In genomic region chr9:64830092-64830618, GRCm38 (mm10) we compare ENCODE assay signal across 10 mouse cellular contexts. TPM values are rescaled to one million over a fixed set of nuclear protein-coding genes. Genes with fewer than 3 reads are reported as not detected.
A peak's percentile ranks its signal among the peaks of the same experiment; 100 is the strongest.
DNase-seq lines count a peak whose midpoint lies in the region; ATAC-seq and TF ChIP-seq lines count a peak whose summit lies in the region.
"Had no signal": no experiment of that assay in that cellular context is flagged by ENCODE, and none has a peak within 500 bp of the region (broad histone marks: within the 10 kb centered on the region; RNA-seq: fewer than 3 reads in every experiment).

No protein-coding gene starts in this region.

- no peak for TF ChIP-seq CTCF in spleen, adult 2 months (IDR thresholded peaks at IDR 0.05; ENCODE audit: extremely low read depth, insufficient read depth, insufficient read length, insufficient replicate concordance)

- H3K9me3 ChIP-seq in liver, embryonic 15.5 days (replicated peaks), result no peaks in the 10 kb centered on the region
- no peaks in the 10 kb centered on the region for H3K9me3 ChIP-seq in midbrain, embryonic 13.5 days
- H3K9me3 ChIP-seq: forebrain, embryonic 12.5 days had no signal

- peak; percentile 9 to 63 for DNase-seq in spleen, adult 2 months (ENCODE audit: low read depth in 1 of 2, low spot score in 2 of 2)
- no peak for DNase-seq in spleen, postnatal 14 days (ENCODE audit: low spot score in 2 of 2)
- peak; percentile 81 for DNase-seq in splenic B cell, adult 2 months (ENCODE audit: low read depth, low spot score)
- DNase-seq in left cerebral cortex, adult 8-10 months (ENCODE audit: low spot score in 2 of 2), result no peak
- no peak for DNase-seq in urinary bladder, postnatal 4 days (ENCODE audit: low spot score in 2 of 2)
- DNase-seq: kidney, adult 2 months had no signal

- peak overlapping the region; percentile 30 for H3K27ac ChIP-seq in spleen, adult 2 months (ENCODE audit: insufficient read depth, low read length)
- H3K27ac ChIP-seq in liver, embryonic 15.5 days (replicated peaks), result peak overlapping the region; percentile 61
- no peak overlapping the region for H3K27ac ChIP-seq in midbrain, embryonic 13.5 days
- H3K27ac ChIP-seq: forebrain, embryonic 12.5 days had no signal

- H3K4me3 ChIP-seq in spleen, adult 2 months (ENCODE audit: extremely low read depth, insufficient read depth, insufficient read length), result no peak overlapping the region
- no peak overlapping the region for H3K4me3 ChIP-seq in liver, embryonic 15.5 days (replicated peaks)
- no peak overlapping the region for H3K4me3 ChIP-seq in midbrain, embryonic 13.5 days (replicated peaks)
- H3K4me3 ChIP-seq: forebrain, embryonic 12.5 days had no signal

- TF ChIP-seq POLR2A in spleen, adult 2 months (IDR thresholded peaks at IDR 0.05; ENCODE audit: low read depth, low read length), result no peak

- H3K36me3 ChIP-seq in spleen, adult 2 months (ENCODE audit: control insufficient read depth, insufficient read depth, low read length), result no peaks in the 10 kb centered on the region; the same call in 1 of the 2 replicates
- H3K36me3 ChIP-seq in liver, embryonic 15.5 days (replicated peaks), result peaks cover 36% of the 10 kb centered on the region
- peaks cover 1% of the 10 kb centered on the region; the same call in 1 of the 2 replicates for H3K36me3 ChIP-seq in splenic B cell, adult 2 months (ENCODE audit: control insufficient read depth, insufficient read depth, low read length, poor library complexity, severe bottlenecking)
- H3K36me3 ChIP-seq in midbrain, embryonic 13.5 days, result no peaks in the 10 kb centered on the region
- H3K36me3 ChIP-seq: forebrain, embryonic 12.5 days had no signal

- no peaks in the 10 kb centered on the region for H3K27me3 ChIP-seq in spleen, adult 2 months (ENCODE audit: control insufficient read depth, insufficient read depth, low read length)
- no peaks in the 10 kb centered on the region for H3K27me3 ChIP-seq in liver, embryonic 15.5 days
- no peaks in the 10 kb centered on the region for H3K27me3 ChIP-seq in splenic B cell, adult 2 months (ENCODE audit: control insufficient read depth, insufficient read depth, low read length, poor library complexity, severe bottlenecking)
- no peaks in the 10 kb centered on the region for H3K27me3 ChIP-seq in midbrain, embryonic 13.5 days
- H3K27me3 ChIP-seq: forebrain, embryonic 12.5 days had no signal

- WGBS in spleen, adult 2 months, result 11% methylated on average over 6 of the region's 6 CpGs
- 12% methylated on average over 6 of the region's 6 CpGs for whole genome bisulfite sequencing in liver, embryonic 15.5 days (ENCODE audit: insufficient replicate concordance)
- 83% methylated on average over 6 of the region's 6 CpGs for WGBS in midbrain, embryonic 13.5 days

- peak overlapping the region; percentile 25 for H3K4me2 ChIP-seq in liver, embryonic 15.5 days
- H3K4me2 ChIP-seq in midbrain, embryonic 13.5 days (replicated peaks), result no peak overlapping the region
- H3K4me2 ChIP-seq: forebrain, embryonic 12.5 days had no signal

- H3K4me1 ChIP-seq in spleen, adult 2 months (ENCODE audit: control insufficient read depth, insufficient read depth, insufficient read length), result peaks cover 8% of the 10 kb centered on the region
- H3K4me1 ChIP-seq in liver, embryonic 15.5 days (replicated peaks), result peaks cover 74% of the 10 kb centered on the region
- 0 out of 2 replicates have a peak, but pooled peaks cover 4% of the 10 kb centered on the region for H3K4me1 ChIP-seq in midbrain, embryonic 13.5 days (replicated peaks)
- H3K4me1 ChIP-seq: forebrain, embryonic 12.5 days had no signal

- peak; percentile 94 for ATAC-seq in common myeloid progenitor, adult 5-6 weeks (replicated peaks; ENCODE audit: low read depth, poor library complexity, severe bottlenecking)
- ATAC-seq in liver, embryonic 15.5 days (ENCODE audit: insufficient read depth), result no peak
- no peak for ATAC-seq in midbrain, embryonic 13.5 days

- H3K9ac ChIP-seq in liver, embryonic 15.5 days, result no peak overlapping the region
- no peak overlapping the region for H3K9ac ChIP-seq in midbrain, embryonic 13.5 days (replicated peaks)
- H3K9ac ChIP-seq: forebrain, embryonic 12.5 days had no signal

RNA-seq across cellular contexts. Expression of gene Dennd4a, which starts 19.0 kb away (rescaled TPM):
- polyA plus RNA-seq in spleen, adult 2 months (2012; rRNA removed), result 22.2 and 25.9 TPM in 2 replicates
- 46.0 and 49.2 TPM in 2 replicates for total RNA-seq in common myeloid progenitor, adult 5-6 weeks (2017)
- 34.2 and 41.6 TPM in 2 replicates for polyA plus RNA-seq in liver, embryonic 15.5 days (2015; fragmentation: Nextera tagmentation; extraction: Ambion mirVana)
- total RNA-seq in left cerebral cortex, adult 8-10 months (2022), result 10 to 100 TPM; 58.1 to 71.8 (median 63.5) TPM
- 9.7 and 10.4 TPM in 2 replicates for polyA plus RNA-seq in midbrain, embryonic 13.5 days (2015; fragmentation: Nextera tagmentation; extraction: Ambion mirVana)

Comparison
In these comparisons a context has a peak if more than half of its experiments do, and no peak if none do; other contexts are left out.
1. DNase-seq: peak in spleen, adult 2 months (2 of 2) and splenic B cell, adult 2 months (single experiment); none in spleen, postnatal 14 days (0 of 2), left cerebral cortex, adult 8-10 months (0 of 2) and urinary bladder, postnatal 4 days (0 of 2).